In genomic region chr10:119051598-119051997, GRCm38 (mm10) we compare ENCODE assay signal across 27 mouse cellular contexts.
A peak's percentile ranks its signal among the peaks of the same experiment; 100 is the strongest.
DNase-seq lines count a peak whose midpoint lies in the region; ATAC-seq and TF ChIP-seq lines count a peak whose summit lies in the region.
"Had no signal": no experiment of that assay in that cellular context is flagged by ENCODE, and none has a peak within 500 bp of the region (broad histone marks: within the 10 kb centered on the region; RNA-seq: fewer than 3 reads in every experiment).

No protein-coding gene starts in this region.

- no peak for TF ChIP-seq CTCF in brain, embryonic 14.5 days (IDR thresholded peaks at IDR 0.05; ENCODE audit: borderline replicate concordance, extremely low read depth, insufficient read depth, insufficient read length)

- 60% methylated on average over 2 of the region's 2 CpGs for WGBS in heart, embryonic 13.5 days
- WGBS in heart, embryonic 10.5 days, result 45% methylated on average over 2 of the region's 2 CpGs
- 65% methylated on average over 2 of the region's 2 CpGs for WGBS in limb, embryonic 12.5 days
- WGBS in limb, embryonic 10.5 days, result 73% methylated on average over 2 of the region's 2 CpGs
- 34% methylated on average over 2 of the region's 2 CpGs for WGBS in midbrain, embryonic 10.5 days
- WGBS in midbrain, embryonic 15.5 days, result 37% methylated on average over 2 of the region's 2 CpGs

- DNase-seq in heart, embryonic 10.5 days (ENCODE audit: low spot score), result no peak
- no peak for DNase-seq in limb, embryonic 10.5 days (ENCODE audit: low spot score)
- DNase-seq in midbrain, embryonic 10.5 days (ENCODE audit: low spot score), result no peak
- DNase-seq in brain, embryonic 14.5 days (ENCODE audit: low read depth), result peak; percentile 46
- DNase-seq: adrenal gland, adult 8-10 months; B cell, adult 2 months; cerebellum, adult 11 months; cerebellum, adult 9-11 months; embryo, embryonic 11 days; gastrocnemius, postnatal 10 days; heart, postnatal 4 days; right cerebral cortex, adult 18-20 months; thymus, adult 2 months; thymus, postnatal 36 days had no signal

- H3K4me1 ChIP-seq in heart, embryonic 13.5 days, result peaks cover 39% of the 10 kb centered on the region
- peaks cover 22% of the 10 kb centered on the region for H3K4me1 ChIP-seq in heart, embryonic 10.5 days
- peaks cover 22% of the 10 kb centered on the region for H3K4me1 ChIP-seq in limb, embryonic 12.5 days (replicated peaks)
- no peaks in the 10 kb centered on the region for H3K4me1 ChIP-seq in limb, embryonic 10.5 days
- peaks cover 13% of the 10 kb centered on the region for H3K4me1 ChIP-seq in midbrain, embryonic 10.5 days
- 0 out of 2 replicates have a peak, but pooled peaks cover 3% of the 10 kb centered on the region for H3K4me1 ChIP-seq in midbrain, embryonic 15.5 days

- H3K4me2 ChIP-seq in heart, embryonic 13.5 days, result no peak overlapping the region
- H3K4me2 ChIP-seq in limb, embryonic 12.5 days, result no peak overlapping the region
- H3K4me2 ChIP-seq in midbrain, embryonic 15.5 days, result no peak overlapping the region
- H3K4me2 ChIP-seq: forebrain, embryonic 12.5 days; hindbrain, embryonic 13.5 days; limb, embryonic 13.5 days; liver, embryonic 11.5 days; neural tube, embryonic 12.5 days had no signal

- no peaks in the 10 kb centered on the region for H3K27me3 ChIP-seq in heart, embryonic 13.5 days (replicated peaks)
- no peaks in the 10 kb centered on the region for H3K27me3 ChIP-seq in heart, embryonic 10.5 days (ENCODE audit: insufficient read depth, poor library complexity, severe bottlenecking)
- no peaks in the 10 kb centered on the region for H3K27me3 ChIP-seq in limb, embryonic 12.5 days
- no peaks in the 10 kb centered on the region for H3K27me3 ChIP-seq in limb, embryonic 10.5 days (ENCODE audit: low read depth, poor library complexity, severe bottlenecking)
- H3K27me3 ChIP-seq in midbrain, embryonic 10.5 days (ENCODE audit: low read depth, poor library complexity, severe bottlenecking), result no peaks in the 10 kb centered on the region
- H3K27me3 ChIP-seq in midbrain, embryonic 15.5 days (replicated peaks), result no peaks in the 10 kb centered on the region
- H3K27me3 ChIP-seq: forebrain, embryonic 12.5 days; hindbrain, embryonic 13.5 days; limb, embryonic 13.5 days; neural tube, embryonic 12.5 days had no signal

- peak overlapping the region; percentile 36; the same call in 1 of the 2 replicates for H3K27ac ChIP-seq in heart, embryonic 13.5 days (replicated peaks)
- H3K27ac ChIP-seq in heart, embryonic 10.5 days, result no peak overlapping the region
- 0 out of 2 replicates have a peak overlapping the region, but pooled peaks have one; percentile 23 for H3K27ac ChIP-seq in limb, embryonic 12.5 days
- no peak overlapping the region for H3K27ac ChIP-seq in limb, embryonic 10.5 days
- H3K27ac ChIP-seq in midbrain, embryonic 10.5 days (replicated peaks), result 0 out of 2 replicates have a peak overlapping the region, but pooled peaks have one; percentile 20
- H3K27ac ChIP-seq in midbrain, embryonic 15.5 days, result no peak overlapping the region
- H3K27ac ChIP-seq: forebrain, embryonic 12.5 days; hindbrain, embryonic 13.5 days; limb, embryonic 13.5 days; macrophage; neural tube, embryonic 12.5 days had no signal

- ATAC-seq in heart, embryonic 13.5 days (ENCODE audit: extremely low read depth, insufficient number of reproducible peaks, low FRiP score, low TSS enrichment), result no peak
- no peak for ATAC-seq in limb, embryonic 12.5 days (ENCODE audit: insufficient number of reproducible peaks, insufficient read depth, low FRiP score, low TSS enrichment, low read depth)
- no peak for ATAC-seq in midbrain, embryonic 15.5 days (replicated peaks)
- ATAC-seq: intestine, embryonic 16.5 days; midbrain, embryonic 16.5 days had no signal

- no peaks in the 10 kb centered on the region for H3K9me3 ChIP-seq in heart, embryonic 13.5 days
- no peaks in the 10 kb centered on the region for H3K9me3 ChIP-seq in heart, embryonic 10.5 days
- H3K9me3 ChIP-seq in limb, embryonic 12.5 days, result no peaks in the 10 kb centered on the region
- H3K9me3 ChIP-seq in limb, embryonic 10.5 days (replicated peaks), result no peaks in the 10 kb centered on the region
- H3K9me3 ChIP-seq in midbrain, embryonic 10.5 days (replicated peaks), result no peaks in the 10 kb centered on the region
- H3K9me3 ChIP-seq in midbrain, embryonic 15.5 days, result no peaks in the 10 kb centered on the region
- H3K9me3 ChIP-seq: forebrain, embryonic 12.5 days; hindbrain, embryonic 13.5 days; limb, embryonic 13.5 days; neural tube, embryonic 12.5 days had no signal

- no peak for TF ChIP-seq POLR2A in brain, embryonic 14.5 days (IDR thresholded peaks at IDR 0.05; ENCODE audit: borderline replicate concordance, extremely low read depth, insufficient read depth, insufficient read length, poor library complexity, severe bottlenecking)

- H3K36me3 ChIP-seq in heart, embryonic 13.5 days, result no peaks in the 10 kb centered on the region
- H3K36me3 ChIP-seq in heart, embryonic 10.5 days, result no peaks in the 10 kb centered on the region
- H3K36me3 ChIP-seq in limb, embryonic 12.5 days, result no peaks in the 10 kb centered on the region
- no peaks in the 10 kb centered on the region for H3K36me3 ChIP-seq in limb, embryonic 10.5 days
- H3K36me3 ChIP-seq in midbrain, embryonic 10.5 days, result no peaks in the 10 kb centered on the region
- no peaks in the 10 kb centered on the region for H3K36me3 ChIP-seq in midbrain, embryonic 15.5 days (replicated peaks)
- H3K36me3 ChIP-seq: forebrain, embryonic 12.5 days; hindbrain, embryonic 13.5 days; limb, embryonic 13.5 days; neural tube, embryonic 12.5 days had no signal

- H3K4me3 ChIP-seq in heart, embryonic 13.5 days, result no peak overlapping the region
- no peak overlapping the region for H3K4me3 ChIP-seq in heart, embryonic 10.5 days
- no peak overlapping the region for H3K4me3 ChIP-seq in limb, embryonic 12.5 days (replicated peaks)
- no peak overlapping the region for H3K4me3 ChIP-seq in limb, embryonic 10.5 days
- H3K4me3 ChIP-seq in midbrain, embryonic 10.5 days, result no peak overlapping the region
- no peak overlapping the region for H3K4me3 ChIP-seq in midbrain, embryonic 15.5 days
- H3K4me3 ChIP-seq: erythroblast, embryonic 14.5 days; forebrain, embryonic 12.5 days; hindbrain, embryonic 13.5 days; limb, embryonic 13.5 days; myocyte; neural tube, embryonic 12.5 days had no signal

- no peak overlapping the region for H3K9ac ChIP-seq in heart, embryonic 13.5 days
- no peak overlapping the region for H3K9ac ChIP-seq in limb, embryonic 12.5 days (replicated peaks)
- no peak overlapping the region for H3K9ac ChIP-seq in midbrain, embryonic 15.5 days
- H3K9ac ChIP-seq: forebrain, embryonic 12.5 days; hindbrain, embryonic 13.5 days; limb, embryonic 13.5 days; neural tube, embryonic 12.5 days had no signal

Comparison
In these comparisons a context has a peak if more than half of its experiments do, and no peak if none do; other contexts are left out.
1. H3K27ac ChIP-seq: peak in heart, embryonic 13.5 days (single experiment), limb, embryonic 12.5 days (single experiment) and midbrain, embryonic 10.5 days (single experiment); none in heart, embryonic 10.5 days (single experiment), limb, embryonic 10.5 days (single experiment) and midbrain, embryonic 15.5 days (single experiment).